Mouse (Mus musculus) erythroblast, embryonic 14.5 days (primary cell): ENCODE measurements around the gene Def6. TPM values are rescaled to one million over a fixed set of nuclear protein-coding genes. Genes with fewer than 3 reads are reported as not detected.

Experiments
- H3K27me3 ChIP-seq: 2 replicates; pipeline ENCODE4 v1.6.1; 2012; ENCODE audit warnings: inconsistent platforms; ENCODE audit not compliant: control insufficient read depth
- H3K36me3 ChIP-seq: 2 replicates; pipeline ENCODE4 v1.6.1; 2012; ENCODE audit warnings: mild to moderate bottlenecking, inconsistent platforms; ENCODE audit not compliant: control insufficient read depth
- H3K4me1 ChIP-seq: 2 replicates; pipeline ENCODE4 v1.6.1; 2012; ENCODE audit warnings: inconsistent platforms; ENCODE audit not compliant: control insufficient read depth
- H3K4me3 ChIP-seq: replicated peaks from 2 replicates; pipeline ENCODE3; 2012; ENCODE audit warnings: moderate library complexity, mild to moderate bottlenecking, inconsistent platforms
- H3K9me3 ChIP-seq: 2 replicates; pipeline ENCODE4 v1.6.1; 2012; ENCODE audit warnings: low read length, inconsistent platforms, mixed read lengths; ENCODE audit not compliant: control insufficient read depth
- GATA1 ChIP-seq: IDR thresholded peaks from 2 replicates; pipeline ENCODE4 v1.6.1; 2012; ENCODE audit warnings: low read length, inconsistent platforms, mixed read lengths
- TAL1 ChIP-seq: IDR thresholded peaks from 3 replicates; pipeline ENCODE4 v1.6.1; 2012; ENCODE audit warnings: low read length, inconsistent platforms, mixed read lengths
- polyA plus RNA-seq: library from polyadenylated mRNA; stranded (reverse); fragments of >175 nt; gene quantifications from 2 replicates; pipeline ENCODE4 v1.2.3, GENCODE M21; 2012

Gene Def6
- polyA plus RNA-seq, 1 experiment, result 0.80 TPM

DNA sequence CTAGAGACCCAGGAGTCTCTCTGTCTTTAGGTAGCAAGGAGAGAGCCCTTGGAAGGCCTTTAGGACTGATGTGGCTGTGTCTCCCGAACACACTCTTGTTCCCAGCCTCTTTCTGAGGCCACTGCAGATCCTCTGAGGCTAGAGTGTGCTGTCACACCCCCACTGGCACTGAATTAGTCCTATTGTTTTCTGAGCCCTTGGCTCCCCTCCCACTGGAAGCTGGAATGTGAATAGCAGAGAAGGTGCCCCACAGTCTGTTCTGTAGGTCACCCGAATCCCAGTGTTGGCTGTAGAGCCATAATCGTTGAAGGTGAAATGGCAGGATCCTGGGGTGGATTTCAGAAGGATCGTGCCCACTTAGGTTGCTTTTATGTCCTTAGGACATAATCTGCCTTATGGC, 27.2 kb upstream of the Def6 start:
- Histone ChIP-seq H3K4me3 (no peak overlapping the region), H3K36me3 (no peaks in the 10 kb centered on the region), H3K9me3 (no peaks in the 10 kb centered on the region), H3K27me3 (peaks cover 10% of the 10 kb centered on the region), H3K4me1 (peaks cover 18% of the 10 kb centered on the region)
- no peak for TF ChIP-seq TAL1
- TF ChIP-seq GATA1, result no peak

DNA sequence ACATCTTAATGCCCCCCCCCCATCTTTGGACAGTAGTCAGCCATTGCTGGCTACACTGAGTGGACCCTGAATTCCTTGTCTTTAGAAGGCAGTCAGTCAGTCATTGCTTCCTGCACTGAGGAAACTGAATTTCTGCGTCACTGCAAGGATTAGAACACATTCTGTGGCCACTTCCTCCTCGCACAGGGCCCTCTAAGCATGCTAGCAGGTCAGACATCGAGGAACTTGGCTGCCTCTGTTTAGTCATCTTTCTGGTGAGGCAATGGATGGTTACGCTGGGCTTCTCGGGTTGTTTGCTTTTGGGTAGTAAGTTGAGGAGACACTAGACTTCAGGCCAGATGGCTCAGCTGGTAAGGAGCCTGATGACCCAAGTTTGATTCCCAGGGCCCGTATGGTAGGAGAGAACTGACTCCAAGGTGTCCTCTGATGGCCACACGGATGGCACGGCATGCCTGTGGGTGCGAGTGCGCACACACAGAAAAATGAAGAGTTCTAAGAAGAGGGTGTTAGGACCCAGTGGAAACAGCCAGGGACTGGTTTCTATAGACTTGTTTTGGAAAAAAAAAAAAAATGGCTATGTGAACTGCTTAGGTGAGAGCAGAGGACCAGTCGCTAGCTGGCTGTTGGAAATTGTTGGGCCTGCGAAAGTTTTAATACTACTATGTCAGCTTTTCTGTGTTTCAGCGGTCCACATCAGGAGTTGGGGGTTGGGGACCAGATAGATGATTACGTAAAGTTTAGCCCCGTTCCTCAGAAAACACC, 26.6 kb upstream of the Def6 start:
- Histone ChIP-seq H3K36me3 (no peaks in the 10 kb centered on the region), H3K9me3 (no peaks in the 10 kb centered on the region), H3K27me3 (peaks cover 7% of the 10 kb centered on the region), H3K4me3 (no peak overlapping the region), H3K4me1 (peaks cover 18% of the 10 kb centered on the region)
- TF ChIP-seq GATA1 (no peak), TAL1 (no peak)

DNA sequence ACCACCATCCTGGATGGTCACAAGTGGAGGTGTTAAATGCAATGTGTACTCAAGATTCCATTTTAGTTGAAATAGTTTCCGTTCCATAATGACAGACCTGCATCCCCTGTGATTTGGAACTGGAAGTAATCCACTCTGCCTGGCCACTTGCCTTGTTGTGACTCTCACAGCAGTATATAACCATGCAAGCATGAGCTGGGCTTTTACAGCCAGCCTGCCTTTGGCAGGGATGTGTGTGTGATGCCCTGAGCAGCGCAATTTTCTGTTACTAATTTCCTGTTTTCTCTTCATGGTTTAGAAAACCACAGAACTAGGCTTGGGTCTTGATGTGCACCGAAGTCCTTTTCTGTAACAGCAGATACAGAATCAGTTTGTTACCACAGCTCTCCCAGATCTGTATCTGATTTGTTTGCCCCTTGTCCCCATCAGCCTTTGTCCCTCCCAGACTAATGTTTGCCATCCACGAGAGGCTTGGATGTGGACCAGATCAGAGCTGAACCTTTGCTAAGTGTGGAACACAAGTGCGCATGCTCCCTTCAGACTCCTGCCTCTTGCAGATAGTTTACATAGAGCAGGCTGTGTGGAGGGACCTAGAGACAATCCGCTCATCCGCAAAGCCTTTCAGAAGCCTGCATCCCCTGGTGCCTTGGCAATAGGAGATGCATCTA, 22.5 kb upstream of the Def6 start:
- H3K36me3 ChIP-seq, result no peaks in the 10 kb centered on the region; the same call in 1 of the 2 replicates
- TF ChIP-seq TAL1, result no peak
- no peak for TF ChIP-seq GATA1
- H3K4me3 ChIP-seq, result no peak overlapping the region
- no peaks in the 10 kb centered on the region; the same call in 1 of the 2 replicates for H3K4me1 ChIP-seq
- H3K27me3 ChIP-seq, result no peaks in the 10 kb centered on the region
- H3K9me3 ChIP-seq, result no peaks in the 10 kb centered on the region

DNA sequence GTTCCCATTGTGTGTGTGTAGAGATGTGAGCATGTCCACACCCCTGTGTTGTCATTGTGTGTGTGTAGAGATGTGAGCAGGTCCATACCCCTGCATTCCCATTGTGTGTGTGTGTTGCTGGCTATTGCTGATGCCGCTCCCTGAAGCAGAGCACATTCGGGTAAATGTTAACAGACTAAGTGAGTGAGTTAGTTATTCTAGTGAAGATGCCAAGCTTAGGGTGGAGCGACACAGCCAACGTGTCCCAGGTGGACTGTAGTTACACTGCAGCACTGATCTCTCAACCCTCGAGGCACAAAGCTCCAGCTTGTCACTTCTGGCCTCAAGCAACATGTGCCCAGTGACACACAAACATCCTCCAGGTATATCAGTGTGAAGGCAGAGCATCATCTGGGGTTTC, 19.3 kb upstream of the Def6 start:
- Histone ChIP-seq H3K36me3 (peaks cover 2% of the 10 kb centered on the region; the same call in 1 of the 2 replicates), H3K27me3 (no peaks in the 10 kb centered on the region), H3K4me3 (no peak overlapping the region), H3K9me3 (no peaks in the 10 kb centered on the region), H3K4me1 (no peaks in the 10 kb centered on the region)
- TF ChIP-seq TAL1 (no peak), GATA1 (no peak)

DNA sequence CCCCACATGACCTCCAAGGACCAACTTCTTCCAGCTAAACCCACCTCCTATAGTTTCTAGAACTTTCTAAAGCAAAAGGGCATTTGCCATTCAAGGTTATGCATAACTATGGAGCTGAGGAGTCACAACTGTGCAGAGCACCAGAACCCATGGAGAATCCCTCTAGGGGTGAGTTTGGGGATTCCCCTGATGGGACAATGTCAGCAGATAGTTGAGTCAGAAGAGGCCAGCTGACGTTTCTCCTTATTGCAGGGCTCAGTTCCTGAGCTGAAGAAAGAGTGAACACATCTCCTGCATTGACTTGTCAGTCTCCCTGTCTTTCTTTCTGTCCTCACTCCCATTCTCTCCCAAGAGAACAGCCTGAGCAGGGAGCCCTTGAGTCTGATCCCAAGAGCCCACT, 14.8 kb upstream of the Def6 start:
- Histone ChIP-seq H3K4me1 (no peaks in the 10 kb centered on the region), H3K36me3 (peaks cover 12% of the 10 kb centered on the region), H3K4me3 (no peak overlapping the region), H3K27me3 (no peaks in the 10 kb centered on the region), H3K9me3 (no peaks in the 10 kb centered on the region)
- TF ChIP-seq TAL1, result no peak
- TF ChIP-seq GATA1, result no peak

DNA sequence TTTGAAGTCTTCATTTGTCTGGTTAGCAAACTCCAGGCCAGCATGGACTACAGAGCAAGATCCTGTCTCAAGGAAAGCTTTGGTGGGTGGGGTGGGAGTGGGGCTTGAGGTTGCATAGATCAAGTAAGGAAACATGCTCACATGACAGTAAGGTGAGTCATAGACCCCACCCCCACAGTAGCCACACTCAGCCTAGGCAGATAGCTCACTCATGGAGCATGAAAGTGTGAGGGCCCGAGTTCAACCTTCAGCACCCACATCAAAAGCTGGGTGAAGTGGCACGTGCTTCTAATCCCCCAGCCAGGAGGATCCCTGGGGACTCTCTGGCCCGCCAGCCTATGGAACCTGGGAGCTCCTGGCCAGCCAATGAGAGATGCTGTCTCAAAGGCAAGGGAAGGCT, 14.0 kb upstream of the Def6 start:
- H3K4me3 ChIP-seq, result no peak overlapping the region
- TF ChIP-seq TAL1 (no peak), GATA1 (no peak)
- no peaks in the 10 kb centered on the region for H3K9me3 ChIP-seq
- H3K36me3 ChIP-seq, result peaks cover 13% of the 10 kb centered on the region
- H3K4me1 ChIP-seq, result no peaks in the 10 kb centered on the region
- H3K27me3 ChIP-seq, result no peaks in the 10 kb centered on the region

DNA sequence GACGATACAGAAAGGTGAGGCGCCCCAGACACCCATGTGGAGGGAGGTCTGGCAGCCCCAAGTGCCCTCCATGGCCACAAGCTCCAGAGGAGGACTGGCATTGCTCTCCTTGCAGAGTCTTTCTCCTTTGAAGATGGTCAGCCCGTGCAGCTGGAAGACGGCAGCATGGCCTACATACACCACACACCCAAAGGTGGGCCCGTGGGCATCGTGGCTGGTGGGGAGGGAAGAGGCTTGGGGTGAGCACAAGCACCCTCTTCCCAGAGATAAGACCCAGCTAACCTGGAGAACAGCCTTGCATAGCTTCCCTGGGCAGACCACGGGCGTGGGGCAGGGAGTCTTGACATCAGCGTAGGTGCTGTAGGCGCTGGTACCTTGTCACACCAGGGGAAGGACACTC, 12.5 kb upstream of the Def6 start:
- no peak for TF ChIP-seq GATA1
- TF ChIP-seq TAL1, result no peak
- no peaks in the 10 kb centered on the region for H3K27me3 ChIP-seq
- no peak overlapping the region for H3K4me3 ChIP-seq
- no peaks in the 10 kb centered on the region for H3K9me3 ChIP-seq
- H3K36me3 ChIP-seq, result peaks cover 13% of the 10 kb centered on the region
- no peaks in the 10 kb centered on the region for H3K4me1 ChIP-seq

DNA sequence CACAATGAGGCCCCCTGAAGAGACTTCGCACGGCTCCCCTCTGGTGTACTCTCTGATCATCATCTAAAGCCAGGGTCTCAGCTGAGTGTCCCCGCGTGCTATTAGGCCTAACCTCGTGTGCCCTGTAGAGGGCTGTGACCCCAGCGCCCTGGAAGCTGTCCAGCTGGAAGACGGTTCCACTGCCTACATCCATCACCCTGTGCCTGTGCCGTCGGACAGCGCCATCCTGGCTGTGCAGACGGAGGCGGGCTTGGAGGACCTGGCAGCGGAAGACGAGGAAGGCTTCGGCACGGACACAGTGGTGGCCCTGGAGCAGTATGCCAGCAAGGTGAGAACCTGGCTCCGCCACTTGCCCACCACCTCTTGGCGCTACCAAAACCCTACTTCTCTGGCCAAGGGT, 9.9 kb upstream of the Def6 start:
- no peaks in the 10 kb centered on the region for H3K27me3 ChIP-seq
- no peaks in the 10 kb centered on the region for H3K4me1 ChIP-seq
- no peak for TF ChIP-seq TAL1
- no peak for TF ChIP-seq GATA1
- H3K9me3 ChIP-seq, result no peaks in the 10 kb centered on the region
- peaks cover 20% of the 10 kb centered on the region for H3K36me3 ChIP-seq
- no peak overlapping the region for H3K4me3 ChIP-seq

DNA sequence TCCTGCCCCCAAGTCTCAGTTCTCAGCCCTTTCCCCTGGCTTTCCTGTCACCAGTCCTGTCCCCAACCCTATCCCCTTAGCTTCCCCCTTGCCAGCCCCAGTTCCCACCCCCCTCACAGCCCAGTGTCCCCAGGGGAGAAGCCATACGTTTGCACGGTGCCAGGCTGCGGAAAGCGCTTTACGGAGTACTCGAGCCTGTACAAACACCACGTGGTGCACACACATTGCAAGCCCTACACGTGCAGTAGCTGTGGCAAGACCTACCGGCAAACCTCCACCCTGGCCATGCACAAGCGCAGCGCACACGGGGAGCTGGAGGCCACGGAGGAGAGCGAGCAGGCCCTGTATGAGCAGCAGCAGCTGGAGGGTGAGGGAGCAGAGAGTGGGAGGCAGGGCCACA, 5.6 kb upstream of the Def6 start:
- Histone ChIP-seq H3K4me3 (no peak overlapping the region), H3K4me1 (peaks cover 3% of the 10 kb centered on the region), H3K9me3 (no peaks in the 10 kb centered on the region), H3K27me3 (no peaks in the 10 kb centered on the region), H3K36me3 (peaks cover 18% of the 10 kb centered on the region)
- TF ChIP-seq TAL1 (no peak), GATA1 (no peak)
